Mouse (Mus musculus): ENCODE measurements around the gene Tmub1. TPM values are rescaled to one million over a fixed set of nuclear protein-coding genes. Genes with fewer than 3 reads are reported as not detected.

Tmub1 gene
- polyA plus RNA-seq, 2 experiments = 23.5 to 29.8 TPM

DNA sequence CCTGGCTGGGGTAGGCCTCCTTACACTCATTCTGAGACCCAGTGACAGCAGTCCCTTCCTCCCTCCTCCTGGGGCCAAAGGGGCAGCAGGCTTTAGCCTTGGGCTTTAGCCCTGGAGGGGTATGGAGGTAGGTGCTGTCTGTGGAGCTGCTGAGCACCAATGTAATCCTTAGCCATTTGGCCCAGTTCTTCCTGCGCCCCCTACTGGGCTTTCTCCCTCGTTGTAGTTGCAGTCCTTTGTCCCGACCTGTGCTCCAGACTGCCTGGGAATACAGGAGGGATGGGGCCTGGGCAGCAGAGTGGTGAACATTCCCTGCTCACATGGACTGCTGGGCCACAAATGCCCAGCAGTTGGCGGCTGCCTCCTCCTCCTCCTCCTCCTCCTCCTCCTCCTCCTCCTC is 34.0 kb upstream of the Tmub1 start:
- H3K27ac ChIP-seq (replicated peaks; ENCODE audit: low read depth, low read length) = no peak overlapping the region
- H3K36me3 ChIP-seq (ENCODE audit: control insufficient read depth, insufficient read depth, low read length) = peaks cover 79% of the 10 kb centered on the region
- DNase-seq (ENCODE audit: low spot score) (peak; percentile 80), ATAC-seq (ENCODE audit: low FRiP score, low read depth) (peak; percentile 54)
- peaks cover 4% of the 10 kb centered on the region; the same call in 1 of the 2 replicates for H3K4me1 ChIP-seq (ENCODE audit: control insufficient read depth, insufficient read depth, low read length)
- no peaks in the 10 kb centered on the region for H3K27me3 ChIP-seq (ENCODE audit: control insufficient read depth, insufficient read depth, low read length)
- WGBS = 22% methylated on average over 3 of the region's 4 CpGs
- no peak overlapping the region for H3K4me3 ChIP-seq (replicated peaks; ENCODE audit: low read length)
- TF ChIP-seq POLR2A (IDR thresholded peaks at IDR 0.05; ENCODE audit: borderline replicate concordance, extremely low read depth, insufficient read depth, insufficient read length) = no peak
- no peaks in the 10 kb centered on the region for H3K9me3 ChIP-seq (ENCODE audit: control insufficient read depth, low read length)
- no peak overlapping the region for H3K4me2 ChIP-seq (replicated peaks; ENCODE audit: low read depth, low read length, severe bottlenecking)
- H3K9ac ChIP-seq (ENCODE audit: low read depth, low read length, severe bottlenecking) = no peak overlapping the region

GRCm38 (mm10) chr5:24477909-24478308 is 30.3 kb upstream of the Tmub1 start:
- no peak for ATAC-seq (ENCODE audit: low FRiP score, low read depth)
- 0 out of 2 replicates have a peak, but pooled peaks cover 8% of the 10 kb centered on the region for H3K27me3 ChIP-seq (ENCODE audit: control insufficient read depth, insufficient read depth, low read length)
- DNase-seq (ENCODE audit: low spot score) = no peak
- H3K9me3 ChIP-seq (ENCODE audit: control insufficient read depth, low read length) = no peaks in the 10 kb centered on the region
- no peak overlapping the region for H3K27ac ChIP-seq (replicated peaks; ENCODE audit: low read depth, low read length)
- H3K9ac ChIP-seq (ENCODE audit: low read depth, low read length, severe bottlenecking) = no peak overlapping the region
- no peak overlapping the region for H3K4me2 ChIP-seq (replicated peaks; ENCODE audit: low read depth, low read length, severe bottlenecking)
- peaks cover 26% of the 10 kb centered on the region for H3K4me1 ChIP-seq (ENCODE audit: control insufficient read depth, insufficient read depth, low read length)
- H3K4me3 ChIP-seq (replicated peaks; ENCODE audit: low read length) = no peak overlapping the region
- TF ChIP-seq POLR2A (IDR thresholded peaks at IDR 0.05; ENCODE audit: borderline replicate concordance, extremely low read depth, insufficient read depth, insufficient read length) = no peak
- WGBS = 85% methylated on average over 9 of the region's 9 CpGs
- H3K36me3 ChIP-seq (ENCODE audit: control insufficient read depth, insufficient read depth, low read length) = peaks cover 66% of the 10 kb centered on the region

DNA sequence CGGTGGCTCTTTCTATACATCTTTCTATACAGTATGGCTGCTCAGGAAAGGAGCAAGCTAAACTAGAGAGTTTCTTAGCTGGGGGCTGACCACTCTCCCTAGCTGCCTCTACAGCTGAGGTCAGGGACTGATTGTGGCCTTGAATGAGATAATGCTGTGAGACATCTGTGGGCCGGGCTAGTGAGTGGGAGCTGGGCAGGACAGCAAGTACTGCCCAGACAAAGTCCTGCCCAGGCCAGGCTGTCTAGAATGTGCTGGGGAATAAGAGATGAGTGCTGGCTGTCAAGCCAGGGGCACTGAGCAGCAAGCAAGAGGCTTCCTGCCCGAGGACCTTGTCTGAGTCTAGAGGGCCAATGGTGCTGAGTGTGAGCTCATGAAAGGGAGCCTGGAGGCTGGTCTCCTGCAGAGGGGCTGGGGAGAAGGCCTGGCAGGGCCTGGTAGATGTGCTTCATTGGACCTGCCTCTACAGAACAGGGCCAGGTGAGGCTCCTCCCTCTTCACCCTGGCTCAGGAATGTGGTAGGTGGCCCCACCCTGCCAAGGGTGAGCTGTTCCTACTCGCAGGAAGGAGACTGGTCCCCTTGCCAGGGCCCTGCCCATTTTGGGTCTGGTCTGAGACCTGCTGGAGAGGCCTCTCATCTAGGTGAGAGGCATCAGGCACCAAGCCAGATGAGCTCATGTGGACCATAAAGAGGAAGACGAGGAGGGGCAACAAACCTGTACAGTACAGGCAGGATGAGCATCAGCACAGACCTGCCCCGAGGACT is 28.0 kb upstream of the Tmub1 start:
- Histone ChIP-seq H3K9me3 (ENCODE audit: control insufficient read depth, low read length) (no peaks in the 10 kb centered on the region), H3K4me3 (replicated peaks; ENCODE audit: low read length) (peak overlapping the region; percentile 44), H3K36me3 (ENCODE audit: control insufficient read depth, insufficient read depth, low read length) (peaks cover 48% of the 10 kb centered on the region), H3K9ac (ENCODE audit: low read depth, low read length, severe bottlenecking) (peak overlapping the region; percentile 56; the same call in 1 of the 2 replicates), H3K4me1 (ENCODE audit: control insufficient read depth, insufficient read depth, low read length) (peaks cover 29% of the 10 kb centered on the region), H3K27me3 (ENCODE audit: control insufficient read depth, insufficient read depth, low read length) (0 out of 2 replicates have a peak, but pooled peaks cover 8% of the 10 kb centered on the region), H3K27ac (replicated peaks; ENCODE audit: low read depth, low read length) (no peak overlapping the region), H3K4me2 (replicated peaks; ENCODE audit: low read depth, low read length, severe bottlenecking) (peak overlapping the region; percentile 76; the same call in 1 of the 2 replicates)
- ATAC-seq (ENCODE audit: low FRiP score, low read depth) (no peak), DNase-seq (ENCODE audit: low spot score) (no peak)
- 57% methylated on average over 6 of the region's 6 CpGs for WGBS
- TF ChIP-seq POLR2A (IDR thresholded peaks at IDR 0.05; ENCODE audit: borderline replicate concordance, extremely low read depth, insufficient read depth, insufficient read length) = no peak

- no peak overlapping the region for H3K27ac ChIP-seq (replicated peaks; ENCODE audit: low read depth, low read length)
- peak overlapping the region; percentile 76 for H3K4me2 ChIP-seq (replicated peaks; ENCODE audit: low read depth, low read length, severe bottlenecking)
- DNase-seq (ENCODE audit: low spot score) (no peak), ATAC-seq (ENCODE audit: low FRiP score, low read depth) (no peak)
- 4% methylated on average over 45 of the region's 67 CpGs for WGBS
- TF ChIP-seq POLR2A (IDR thresholded peaks at IDR 0.05; ENCODE audit: borderline replicate concordance, extremely low read depth, insufficient read depth, insufficient read length) = no peak
- H3K4me1 ChIP-seq (ENCODE audit: control insufficient read depth, insufficient read depth, low read length) = peaks cover 29% of the 10 kb centered on the region
- 0 out of 2 replicates have a peak, but pooled peaks cover 8% of the 10 kb centered on the region for H3K27me3 ChIP-seq (ENCODE audit: control insufficient read depth, insufficient read depth, low read length)
- peak overlapping the region; percentile 56 for H3K9ac ChIP-seq (ENCODE audit: low read depth, low read length, severe bottlenecking)
- peak overlapping the region; percentile 44 for H3K4me3 ChIP-seq (replicated peaks; ENCODE audit: low read length)
- H3K9me3 ChIP-seq (ENCODE audit: control insufficient read depth, low read length) = no peaks in the 10 kb centered on the region
- peaks cover 42% of the 10 kb centered on the region for H3K36me3 ChIP-seq (ENCODE audit: control insufficient read depth, insufficient read depth, low read length)
These were observed 27.1 kb upstream of the Tmub1 start for GRCm38 (mm10) chr5:24474723-24475261.

- WGBS = 3% methylated on average over 60 of the region's 77 CpGs
These were observed 26.5 kb upstream of the Tmub1 start for GRCm38 (mm10) chr5:24474025-24474722.

More at GRCm38 (mm10) chr5:24474025-24474722, 26.5 kb upstream of the Tmub1 start:
- Histone ChIP-seq H3K36me3 (ENCODE audit: control insufficient read depth, insufficient read depth, low read length) (peaks cover 36% of the 10 kb centered on the region), H3K4me1 (ENCODE audit: control insufficient read depth, insufficient read depth, low read length) (peaks cover 29% of the 10 kb centered on the region), H3K27me3 (ENCODE audit: control insufficient read depth, insufficient read depth, low read length) (0 out of 2 replicates have a peak, but pooled peaks cover 8% of the 10 kb centered on the region), H3K4me2 (replicated peaks; ENCODE audit: low read depth, low read length, severe bottlenecking) (peak overlapping the region; percentile 76), H3K4me3 (replicated peaks; ENCODE audit: low read length) (peak overlapping the region; percentile 44), H3K9me3 (ENCODE audit: control insufficient read depth, low read length) (no peaks in the 10 kb centered on the region), H3K9ac (ENCODE audit: low read depth, low read length, severe bottlenecking) (peak overlapping the region; percentile 56), H3K27ac (replicated peaks; ENCODE audit: low read depth, low read length) (no peak overlapping the region)
- DNase-seq (ENCODE audit: low spot score) (peak; percentile 28), ATAC-seq (ENCODE audit: low FRiP score, low read depth) (no peak)
- TF ChIP-seq POLR2A (IDR thresholded peaks at IDR 0.05; ENCODE audit: borderline replicate concordance, extremely low read depth, insufficient read depth, insufficient read length) = no peak

Data from limb, embryonic 14.5 days (tissue).